Mouse (Mus musculus) MEL (cell line): Measurements from ENCODE around the gene Eml2.

Experiments used
- CTCF ChIP-seq, 3 experiments: IDR thresholded peaks in 2 of 3; conservative IDR thresholded peaks in 1 of 3; 2 replicates each; pipeline ENCODE4 v1.5.1; 2011 to 2012; ENCODE audit warnings: low read length in 3 of 3, low read depth in 2 of 3, mild to moderate bottlenecking in 2 of 3, improper control_type of control experiment in 1 of 3, inconsistent platforms in 1 of 3, mixed read lengths in 1 of 3, moderate library complexity in 1 of 3; ENCODE audit not compliant: control insufficient read depth in 1 of 3, insufficient read depth in 1 of 3, poor library complexity in 1 of 3, severe bottlenecking in 1 of 3
- EP300 ChIP-seq, 2 experiments: IDR thresholded peaks; 2 replicates each; pipeline ENCODE4 v1.6.1; 2011; ENCODE audit warnings: improper control_type of control experiment in 2 of 2, low read length in 2 of 2, low read depth in 1 of 2, mild to moderate bottlenecking in 1 of 2
- ETS1 ChIP-seq: IDR thresholded peaks from 2 replicates; pipeline ENCODE4 v1.6.1; 2012; ENCODE audit warnings: low read depth, mild to moderate bottlenecking, inconsistent platforms, low read length, improper control_type of control experiment, moderate library complexity
- GABPA ChIP-seq: IDR thresholded peaks from 2 replicates; pipeline ENCODE4 v1.6.1; 2012; ENCODE audit warnings: low read depth, mild to moderate bottlenecking, inconsistent platforms, low read length, improper control_type of control experiment, moderate library complexity
- GATA1 ChIP-seq: IDR thresholded peaks from 2 replicates; pipeline ENCODE4 v1.6.1; 2011; ENCODE audit warnings: low read depth, low read length, improper control_type of control experiment
- MAX ChIP-seq: IDR thresholded peaks from 2 replicates; pipeline ENCODE4 v1.6.1; 2011; ENCODE audit warnings: low read length, improper control_type of control experiment
- MEF2A ChIP-seq: IDR thresholded peaks from 2 replicates; pipeline ENCODE4 v1.6.1; 2014; ENCODE audit warnings: low read depth, mild to moderate bottlenecking, inconsistent platforms, low read length, improper control_type of control experiment; ENCODE audit not compliant: poor library complexity, insufficient replicate concordance, severe bottlenecking; ENCODE audit errors: extremely low read depth
- MXI1 ChIP-seq: IDR thresholded peaks from 2 replicates; pipeline ENCODE4 v1.6.1; 2011; ENCODE audit warnings: mild to moderate bottlenecking, low read depth, low read length, improper control_type of control experiment
- POLR2A ChIP-seq, 2 experiments: IDR thresholded peaks; 2 replicates each; pipeline ENCODE4 v1.6.1; 2011 to 2012; ENCODE audit warnings: low read length in 2 of 2, mild to moderate bottlenecking in 2 of 2, control low read depth in 1 of 2, improper control_type of control experiment in 1 of 2, low read depth in 1 of 2, moderate library complexity in 1 of 2; ENCODE audit not compliant: control insufficient read depth in 1 of 2, insufficient read depth in 1 of 2, poor library complexity in 1 of 2
- RAD21 ChIP-seq: IDR thresholded peaks from 2 replicates; pipeline ENCODE4 v1.6.1; 2011; ENCODE audit warnings: mild to moderate bottlenecking, low read depth, low read length, improper control_type of control experiment
- SIN3A ChIP-seq: IDR thresholded peaks from 2 replicates; pipeline ENCODE4 v1.6.1; 2012; ENCODE audit warnings: low read length, improper control_type of control experiment, inconsistent platforms
- USF2 ChIP-seq, 2 experiments: IDR thresholded peaks; 2 replicates each; pipeline ENCODE4 v1.6.1; 2011 to 2012; ENCODE audit warnings: improper control_type of control experiment in 2 of 2, low read length in 2 of 2, borderline replicate concordance in 1 of 2, inconsistent platforms in 1 of 2, low read depth in 1 of 2, mild to moderate bottlenecking in 1 of 2; ENCODE audit not compliant: insufficient read depth in 1 of 2
- ZMIZ1 ChIP-seq: IDR thresholded peaks from 2 replicates; pipeline ENCODE4 v1.6.1; 2012; ENCODE audit warnings: low read depth, mild to moderate bottlenecking, inconsistent platforms, low read length, improper control_type of control experiment, moderate library complexity

GRCm38 (mm10) chr7:19240905-19241463 is 64.8 kb downstream of the Eml2 start:
- TF ChIP-seq MAX (no peak), CTCF (IDR thresholded peaks at IDR 0.05 in 2 of 3, conservative IDR thresholded peaks at IDR 0.05 in 1 of 3; ENCODE audit: control insufficient read depth in 1 of 3, insufficient read depth in 1 of 3, low read depth in 2 of 3, low read length in 3 of 3, poor library complexity in 1 of 3, severe bottlenecking in 1 of 3) (no peak), USF2 (IDR thresholded peaks at IDR 0.05; ENCODE audit: borderline replicate concordance in 1 of 2, insufficient read depth in 1 of 2, low read depth in 1 of 2, low read length in 2 of 2) (no peak), GATA1 (no peak), POLR2A (IDR thresholded peaks at IDR 0.05; ENCODE audit: control insufficient read depth in 1 of 2, insufficient read depth in 1 of 2, low read depth in 1 of 2, low read length in 2 of 2, poor library complexity in 1 of 2) (no peak), MXI1 (no peak), ZMIZ1 (no peak), SIN3A (no peak), GABPA (no peak), RAD21 (no peak), MEF2A (no peak), ETS1 (no peak), EP300 (IDR thresholded peaks at IDR 0.05; ENCODE audit: low read depth in 1 of 2, low read length in 2 of 2) (no peak)
